Mouse (Mus musculus) spleen, adult 12 weeks (tissue): ENCODE data around the gene Fam124b.
A peak's percentile ranks its signal among the peaks of the same experiment; 100 is the strongest.

Source experiments
- DNase-seq: peaks from one replicate; pipeline ENCODE4 v3.0.0; 2022; ENCODE audit warnings: low spot score

Gene Fam124b

DNA sequence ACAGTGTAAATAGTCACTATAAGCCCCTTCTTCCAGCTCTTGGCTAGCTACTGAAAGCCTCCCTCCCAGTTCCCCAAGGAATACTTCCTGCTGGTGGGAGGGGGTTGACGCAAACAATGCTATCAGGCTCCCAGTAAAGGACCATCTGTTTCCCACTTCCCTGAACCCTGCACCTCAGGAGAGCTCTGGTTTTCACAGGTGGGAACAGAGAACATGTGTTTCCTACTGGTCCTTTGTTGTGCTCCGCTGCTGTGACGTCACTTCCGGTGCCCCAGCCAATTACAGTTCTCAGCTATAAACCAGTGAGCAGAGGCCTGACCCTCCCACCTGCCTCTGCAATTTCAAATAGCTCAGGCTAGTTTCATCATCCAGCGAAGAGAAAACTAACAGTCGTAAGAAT is at the start of gene Fam124b:
Gene Fam124b, minus strand, starts transcription at position 206 of the 400 bp plus-strand sequence.
- no peak for DNase-seq

DNA sequence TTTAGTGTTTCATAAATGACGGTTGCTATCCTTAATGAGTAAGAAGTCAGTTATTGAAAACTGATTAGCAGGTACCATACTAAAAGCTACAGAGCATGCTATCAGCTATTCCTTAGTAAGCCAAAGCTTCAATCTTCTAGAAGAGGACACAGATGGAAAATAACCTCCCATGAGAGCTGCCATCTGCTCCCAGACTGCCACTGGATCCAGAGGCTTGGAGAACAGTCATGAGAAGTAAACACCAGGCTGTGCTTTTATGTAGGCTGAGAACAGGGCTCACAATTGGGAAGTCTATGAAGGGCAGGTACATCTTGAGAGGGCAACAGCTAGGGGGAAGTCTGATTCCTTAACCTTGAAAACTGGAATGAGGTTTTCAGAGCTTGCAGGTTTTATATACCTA is 42.2 kb upstream of the Fam124b start:
- no peak for DNase-seq

DNA sequence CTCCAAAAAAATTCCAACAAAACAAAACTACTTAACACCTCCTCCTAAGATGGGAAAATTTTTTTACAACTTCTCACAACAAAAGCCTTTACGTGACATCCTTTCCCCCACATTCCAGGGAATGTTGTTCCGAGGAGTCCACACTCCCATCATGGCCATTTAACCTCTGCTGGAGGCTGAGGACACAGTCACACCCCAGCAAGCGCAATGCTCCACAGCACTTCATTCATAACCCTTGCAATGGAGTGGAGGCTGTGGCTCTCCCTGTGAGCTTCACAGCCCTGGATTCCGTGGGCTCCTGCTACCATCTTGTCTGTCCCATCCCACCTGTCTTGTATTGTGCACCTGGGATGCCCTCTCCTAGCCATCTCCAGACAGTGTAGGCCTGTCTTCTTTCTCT is 40.4 kb upstream of the Fam124b start:
- no peak for DNase-seq

DNA sequence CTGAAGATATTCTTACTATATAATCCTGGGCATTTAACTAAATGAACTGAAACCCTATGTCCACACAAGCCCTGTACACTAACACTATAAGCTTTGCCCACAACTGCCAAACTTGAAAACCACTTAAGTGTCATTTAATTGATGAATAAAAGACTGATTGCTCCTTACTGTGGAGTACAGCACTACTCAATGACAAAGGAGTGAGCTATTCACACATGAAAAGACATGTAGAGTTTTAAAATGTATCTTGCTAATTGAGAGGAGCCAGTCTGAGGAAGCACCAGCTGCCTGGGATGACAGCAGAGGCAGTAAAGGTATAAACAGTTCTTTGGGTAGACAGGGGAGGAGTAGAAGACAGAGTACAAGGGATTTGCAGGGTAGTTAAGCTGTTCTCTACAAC is 35.0 kb upstream of the Fam124b start:
- no peak for DNase-seq

DNA sequence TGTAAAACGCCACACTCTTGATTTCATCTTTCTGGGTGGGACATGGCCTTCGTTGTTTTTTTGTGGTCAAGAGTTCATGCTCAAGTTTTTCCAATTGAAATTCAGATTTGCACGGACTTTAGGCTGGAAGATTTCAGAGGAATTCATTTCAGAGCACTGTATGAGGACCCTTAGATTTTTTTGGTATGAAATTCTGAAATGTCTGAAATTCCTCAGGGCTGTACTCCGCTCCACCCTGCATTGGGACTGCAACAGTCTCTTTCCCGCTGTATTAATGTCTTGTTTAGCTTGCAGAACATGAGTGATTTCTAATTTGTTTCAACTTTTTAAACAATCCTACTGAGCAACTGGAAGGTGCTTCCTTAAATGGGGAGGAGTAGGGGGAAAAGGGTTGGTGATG is 32.0 kb upstream of the Fam124b start:
- no peak for DNase-seq

- DNase-seq: no peak
Observed at GRCm38 (mm10) chr1:80247131-80247530, 28.9 kb upstream of the Fam124b start.

DNA sequence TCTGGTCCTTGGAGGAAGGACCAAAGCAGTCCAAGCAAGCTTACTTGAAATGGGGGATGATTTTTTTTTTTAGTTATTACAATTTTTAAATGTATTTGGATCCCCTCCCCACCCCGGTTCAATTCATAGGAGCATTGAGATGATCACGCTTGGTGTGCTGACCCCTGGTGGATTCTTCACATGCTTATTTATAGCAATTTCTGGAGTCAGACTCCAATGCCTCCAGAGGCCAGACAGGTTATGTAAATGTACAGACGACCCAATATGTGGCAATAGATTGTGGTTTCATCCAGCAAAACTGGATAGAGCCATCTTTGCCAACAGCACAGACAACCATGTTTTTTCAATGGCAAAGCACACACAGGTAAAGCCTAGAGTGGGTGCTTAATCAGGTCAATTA is 25.9 kb upstream of the Fam124b start:
- no peak for DNase-seq

- DNase-seq: no peak
Observed at GRCm38 (mm10) chr1:80241579-80241978, 23.3 kb upstream of the Fam124b start.

- no peak for DNase-seq
Observed at GRCm38 (mm10) chr1:80240017-80240660, 21.9 kb upstream of the Fam124b start.

DNA sequence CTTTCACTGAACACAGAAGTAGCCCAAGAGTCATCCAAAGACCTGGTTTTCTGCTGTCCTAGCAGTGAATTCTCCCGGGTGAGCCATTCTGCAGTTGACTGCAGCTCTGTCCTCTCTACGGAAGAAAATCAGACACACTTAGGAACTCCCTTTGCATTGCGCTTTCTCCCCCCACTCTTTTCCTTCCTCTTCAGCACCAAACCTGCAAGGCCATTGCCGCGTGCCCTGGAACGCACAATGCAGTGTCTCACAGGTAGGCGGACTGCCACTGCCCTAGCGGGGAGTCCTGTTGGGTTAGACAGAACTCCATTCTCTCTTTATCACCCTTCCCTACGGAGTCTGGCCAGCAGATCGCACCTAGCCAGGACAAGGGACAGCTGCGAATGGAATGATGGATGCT is 21.2 kb upstream of the Fam124b start:
- DNase-seq: no peak

GRCm38 (mm10) chr1:80236951-80237702 is 18.9 kb upstream of the Fam124b start:
- no peak for DNase-seq

- DNase-seq: no peak
Observed at GRCm38 (mm10) chr1:80236126-80236525, 17.9 kb upstream of the Fam124b start.

DNA sequence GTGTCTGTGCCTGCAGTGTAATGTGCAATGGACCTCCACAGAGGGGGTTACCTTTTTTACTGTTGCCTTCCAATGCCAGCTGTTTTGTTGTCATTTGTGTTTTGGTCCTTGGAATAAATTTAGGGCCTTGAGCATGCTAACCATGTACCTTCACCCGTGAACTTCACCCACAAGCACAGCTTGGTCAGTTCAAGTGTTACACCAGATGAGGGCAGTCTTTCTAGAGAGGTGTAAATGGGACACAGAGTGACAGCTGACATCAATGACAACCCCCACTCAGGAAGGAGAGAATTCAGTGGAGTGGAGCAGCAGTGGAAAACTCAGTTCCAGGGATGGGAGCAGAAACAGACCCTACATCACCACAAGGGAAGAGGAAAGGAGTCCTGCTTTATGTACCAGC is 12.3 kb upstream of the Fam124b start:
- no peak for DNase-seq

- no peak for DNase-seq
Observed at GRCm38 (mm10) chr1:80224839-80225412, 6.7 kb upstream of the Fam124b start.

DNA sequence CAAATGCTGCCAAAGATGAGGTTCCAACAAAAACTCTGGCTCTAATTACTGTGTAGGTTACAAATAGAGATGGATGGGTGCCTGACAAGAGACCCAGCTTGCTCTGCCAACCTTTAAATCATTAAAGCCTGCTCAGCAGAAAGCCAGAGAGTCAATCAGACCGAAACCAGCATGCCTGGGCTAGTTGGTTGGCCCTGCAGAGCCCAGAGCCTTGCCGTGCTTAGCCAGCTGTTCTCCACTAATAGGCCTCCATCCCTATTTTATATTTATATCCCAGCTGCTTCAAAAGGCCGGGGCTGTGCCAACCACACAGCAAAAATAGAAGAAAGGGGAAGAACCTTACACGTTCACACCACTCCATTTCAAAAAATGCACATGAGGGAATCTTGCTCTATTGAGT is 2.9 kb upstream of the Fam124b start:
- no peak for DNase-seq

DNA sequence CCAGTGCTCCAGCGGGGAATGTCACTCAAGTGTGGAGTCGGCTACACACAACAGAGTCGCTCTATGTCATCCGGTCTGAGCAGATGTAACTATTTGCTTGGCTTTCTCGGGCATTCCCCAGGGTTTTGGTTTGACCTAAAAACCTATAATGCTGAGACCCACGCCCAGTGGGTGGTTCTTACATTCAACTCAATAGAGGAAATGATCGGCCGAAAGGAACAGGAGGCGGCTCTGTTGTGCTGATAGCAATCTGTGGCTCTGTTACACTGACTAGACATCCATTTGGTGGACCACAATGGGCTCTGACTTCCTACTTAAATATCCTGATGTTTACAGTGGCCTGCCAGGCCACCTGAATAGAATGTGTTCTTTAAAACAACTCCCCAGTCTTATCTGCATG is 4.4 kb downstream of the Fam124b start:
- DNase-seq: no peak

GRCm38 (mm10) chr1:80213146-80213545 is 5.1 kb downstream of the Fam124b start:
- no peak for DNase-seq

- DNase-seq: no peak
Observed at GRCm38 (mm10) chr1:80202314-80202713, 16.0 kb downstream of the Fam124b start.

DNA sequence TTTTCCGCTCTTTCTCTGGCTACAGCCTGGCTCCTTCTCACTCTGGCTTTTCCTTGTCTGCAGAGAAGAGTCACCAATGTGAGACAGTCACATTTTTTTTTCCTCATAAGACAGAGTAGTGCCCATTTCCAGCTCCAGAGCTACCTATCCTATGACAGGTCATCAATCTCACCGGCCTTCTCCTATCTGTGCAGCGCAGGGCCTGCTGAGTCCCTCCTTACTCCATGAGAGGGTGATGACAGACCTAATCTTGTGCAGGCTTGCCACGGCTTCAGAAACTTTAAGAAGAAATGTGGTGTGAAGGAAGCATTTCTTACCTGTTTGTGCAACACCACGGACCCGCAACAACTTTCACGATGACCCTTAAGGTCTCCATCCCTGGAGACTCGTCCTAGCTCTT is 25.4 kb downstream of the Fam124b start:
- no peak for DNase-seq

DNA sequence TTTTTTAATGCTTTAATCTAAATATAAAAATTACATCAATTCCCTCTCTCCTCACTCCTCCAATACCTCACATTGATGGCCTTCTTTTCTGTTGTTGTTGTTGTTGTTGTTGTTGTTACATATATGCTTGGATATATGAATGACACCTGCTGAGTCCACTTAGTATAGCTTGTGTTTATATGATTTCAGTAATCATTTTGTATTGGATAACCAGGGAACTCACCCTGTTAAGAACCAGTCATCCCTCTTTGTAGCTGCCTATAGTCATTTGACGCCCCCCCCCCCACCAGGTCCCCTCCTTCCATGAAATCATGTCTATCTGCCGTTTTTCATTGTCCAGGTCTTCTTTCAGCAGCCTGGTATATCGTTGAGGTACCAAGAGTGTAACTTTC is 36.9 kb downstream of the Fam124b start:
- DNase-seq: no peak

DNA sequence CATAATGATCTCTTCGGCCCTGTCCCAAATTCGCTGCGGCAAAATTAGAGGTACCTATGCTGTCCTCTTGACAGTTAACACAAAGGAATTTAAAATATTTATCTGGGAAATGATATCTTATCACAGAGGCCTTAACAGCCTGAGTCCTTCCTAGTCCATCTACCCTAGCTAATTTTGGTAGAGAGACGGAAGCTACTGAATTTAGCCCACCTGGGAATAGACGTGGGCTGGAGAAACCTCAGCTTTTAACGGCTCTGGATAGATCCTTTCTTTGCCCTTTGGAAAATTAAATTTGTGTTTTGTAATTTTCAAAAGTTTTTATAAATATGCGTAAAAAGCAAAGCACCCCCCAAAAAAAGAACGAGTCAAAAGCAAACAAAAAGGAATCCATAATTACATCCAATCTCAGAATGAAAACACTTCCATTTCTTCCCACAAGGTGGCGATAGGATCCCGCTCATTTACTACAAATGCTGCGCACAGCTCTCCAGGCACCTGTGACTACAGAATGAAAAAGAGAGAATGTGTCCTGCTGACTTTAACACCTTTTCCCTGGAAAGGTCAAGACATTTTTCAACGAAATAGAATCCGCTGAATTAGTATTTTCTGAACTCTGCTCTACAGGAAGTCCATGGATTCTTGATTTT is 37.4 kb downstream of the Fam124b start:
- peak; percentile 14 for DNase-seq

DNA sequence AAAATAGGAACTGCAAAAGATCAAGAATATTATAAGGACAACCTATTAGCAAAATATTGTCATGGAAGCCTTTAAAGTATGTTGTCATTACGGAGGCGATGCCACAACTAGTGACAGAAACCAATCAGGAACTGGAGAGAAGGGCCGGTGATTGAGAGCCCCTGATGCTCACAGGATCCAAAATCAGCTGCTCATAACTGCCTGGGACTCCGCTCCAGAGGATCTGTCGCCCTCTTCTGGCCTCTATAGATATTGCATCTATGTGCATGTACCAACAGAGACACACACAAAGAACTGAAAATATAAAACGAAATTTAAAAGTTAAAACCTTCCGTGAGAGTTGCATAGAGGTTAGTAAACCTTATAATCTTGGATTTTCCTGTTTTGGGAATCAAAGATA is 38.1 kb downstream of the Fam124b start:
- DNase-seq: no peak
